Mouse (Mus musculus) liver, adult 2 months (tissue): ENCODE results near the gene Nck1. TPM values are rescaled to one million over a fixed set of nuclear protein-coding genes. Genes with fewer than 3 reads are reported as not detected.

Experiments used
- DNase-seq: peaks from one replicate; pipeline ENCODE4 v3.0.0-alpha.2; 2011; ENCODE audit warnings: low read depth, low spot score; ENCODE audit errors: extremely low read depth
- H3K27ac ChIP-seq: fragments of 200-500 bp; replicated peaks from 2 replicates; pipeline ENCODE4 v1.5.1; 2012; ENCODE audit warnings: low read depth, mild to moderate bottlenecking, control low read depth, inconsistent platforms, low read length; ENCODE audit not compliant: insufficient read depth
- H3K27me3 ChIP-seq: fragments of 200-500 bp; 2 replicates; pipeline ENCODE4 v1.6.1; 2012; ENCODE audit warnings: mild to moderate bottlenecking, moderate library complexity, low read length, inconsistent platforms; ENCODE audit not compliant: control insufficient read depth, insufficient read depth
- H3K36me3 ChIP-seq: fragments of 200-500 bp; 2 replicates; pipeline ENCODE4 v1.6.1; 2012; ENCODE audit warnings: low read length, inconsistent platforms; ENCODE audit not compliant: control insufficient read depth, insufficient read depth
- H3K4me1 ChIP-seq: fragments of 200-500 bp; 2 replicates; pipeline ENCODE4 v1.6.1; 2011; ENCODE audit warnings: low read length; ENCODE audit not compliant: control insufficient read depth, insufficient read depth
- H3K4me3 ChIP-seq: fragments of 200-500 bp; 2 replicates; pipeline ENCODE4 v1.5.1; 2011; ENCODE audit warnings: low read depth, mild to moderate bottlenecking, control low read depth, low read length, moderate library complexity; ENCODE audit not compliant: insufficient read depth
- H3K79me2 ChIP-seq: fragments of 200-500 bp; 2 replicates; pipeline ENCODE4 v1.6.1; 2012; ENCODE audit warnings: inconsistent platforms, mild to moderate bottlenecking, low read length, moderate library complexity; ENCODE audit not compliant: control insufficient read depth, insufficient read depth
- H3K9ac ChIP-seq: fragments of 200-500 bp; 2 replicates; pipeline ENCODE4 v1.6.1; 2012; ENCODE audit warnings: low read depth, mild to moderate bottlenecking, control low read depth, inconsistent platforms, low read length
- CTCF ChIP-seq: fragments of 200-500 bp; IDR thresholded peaks from 2 replicates; pipeline ENCODE4 v1.5.1; 2011; ENCODE audit warnings: low read depth, low read length, control low read depth
- POLR2A ChIP-seq: fragments of 200-500 bp; IDR thresholded peaks from 2 replicates; pipeline ENCODE4 v1.6.1; 2011; ENCODE audit warnings: low read length, control low read depth; ENCODE audit not compliant: insufficient read depth; ENCODE audit errors: extremely low read depth
- WGBS: fragments of 180-500 bp; shearing (Covaris S2); methylation state at CpG from one replicate; pipeline ENCODE4 v1.1.7; 2018; 5-methylcytosine and 5-hydroxymethylcytosine counted together
- polyA plus RNA-seq: library from polyadenylated mRNA; depleted of rRNA; stranded (reverse); fragments of >200 nt; gene quantifications from 2 replicates; pipeline ENCODE4 v1.2.3, GENCODE M21; 2012
- total RNA-seq: library from RNA; depleted of rRNA; stranded (reverse); fragments of >200 nt; gene quantifications from 2 replicates; pipeline ENCODE4 v1.2.3, GENCODE M21; 2014

Nck1 gene
- total and polyA plus RNA-seq, 2 experiments, result 2.6 to 17.0 TPM

DNA sequence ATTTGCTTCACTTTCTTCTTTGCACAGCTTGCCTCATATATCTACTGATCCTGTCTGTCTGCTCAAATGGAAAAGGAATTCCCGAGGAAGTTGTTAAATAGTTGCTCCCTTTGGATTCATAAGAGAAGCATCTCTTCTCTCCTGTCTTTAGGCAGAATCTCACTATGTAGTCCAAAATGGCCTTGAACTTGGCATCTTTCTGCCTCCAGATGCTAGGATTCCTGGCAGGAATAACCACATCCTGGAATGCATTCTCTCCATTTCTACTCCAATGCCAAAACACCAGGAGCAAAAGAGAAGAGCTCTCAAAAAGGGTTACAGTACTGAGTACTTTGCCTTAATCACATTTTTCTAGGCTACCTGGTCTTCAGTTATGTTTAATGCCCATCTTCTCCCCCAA, 14.6 kb downstream of the Nck1 start:
- peak; percentile 54 for DNase-seq
- H3K27me3 ChIP-seq, result no peaks in the 10 kb centered on the region
- no peak overlapping the region for H3K4me3 ChIP-seq
- 79% methylated on average over 1 of the region's 1 CpGs for WGBS
- no peak overlapping the region for H3K9ac ChIP-seq
- TF ChIP-seq POLR2A (no peak), CTCF (no peak)
- H3K4me1 ChIP-seq, result peaks cover 14% of the 10 kb centered on the region
- no peaks in the 10 kb centered on the region for H3K36me3 ChIP-seq
- no peak overlapping the region for H3K27ac ChIP-seq
- peaks cover 35% of the 10 kb centered on the region for H3K79me2 ChIP-seq

DNA sequence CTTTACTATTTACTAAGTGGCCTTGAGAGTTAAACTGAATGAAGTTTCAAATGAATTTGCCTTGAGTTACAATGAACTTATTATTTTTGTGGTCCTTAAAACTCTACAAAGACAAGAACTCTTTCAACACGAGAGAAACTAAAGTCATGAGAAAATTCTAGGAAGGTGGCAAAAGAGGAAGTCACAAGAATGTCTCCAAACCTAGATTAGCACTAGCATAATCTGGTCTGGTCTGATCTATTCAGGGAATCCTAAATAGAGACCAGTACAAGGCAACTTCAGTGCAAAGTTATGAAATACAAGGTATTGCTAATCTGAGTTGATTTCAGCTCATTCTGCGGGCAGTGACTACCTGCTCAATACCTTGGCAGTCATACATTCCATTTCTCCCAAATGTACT, 20.7 kb downstream of the Nck1 start:
- TF ChIP-seq POLR2A (no peak), CTCF (no peak)
- H3K27me3 ChIP-seq, result no peaks in the 10 kb centered on the region
- no peak overlapping the region for H3K9ac ChIP-seq
- WGBS, result 51% methylated on average over 2 of the region's 2 CpGs
- peaks cover 31% of the 10 kb centered on the region; the same call in 1 of the 2 replicates for H3K79me2 ChIP-seq
- no peaks in the 10 kb centered on the region for H3K36me3 ChIP-seq
- no peak overlapping the region for H3K27ac ChIP-seq
- H3K4me3 ChIP-seq, result no peak overlapping the region
- DNase-seq, result no peak
- peaks cover 11% of the 10 kb centered on the region for H3K4me1 ChIP-seq

DNA sequence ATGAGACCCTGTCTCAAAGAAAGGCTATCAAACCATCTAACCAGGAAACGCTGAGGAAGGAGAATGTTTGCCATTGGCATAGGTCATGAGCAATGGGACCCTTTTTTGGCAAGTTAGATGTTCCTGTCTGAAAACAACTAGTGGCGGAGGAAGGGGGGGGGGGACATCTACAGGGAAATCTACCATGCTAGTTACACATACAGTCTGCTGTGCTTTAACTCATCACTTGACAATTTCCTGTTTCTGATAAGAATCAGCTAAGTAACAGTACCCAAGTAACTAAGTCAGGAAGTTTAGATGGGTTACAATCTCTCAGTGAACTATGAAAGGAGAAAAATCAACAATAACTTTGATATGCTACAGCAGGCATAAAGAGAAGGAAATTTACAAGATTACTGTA, 23.9 kb downstream of the Nck1 start:
- no peak overlapping the region for H3K27ac ChIP-seq
- no peak overlapping the region for H3K4me3 ChIP-seq
- 61% methylated on average over 2 of the region's 2 CpGs for WGBS
- no peak overlapping the region for H3K9ac ChIP-seq
- no peak for TF ChIP-seq CTCF
- TF ChIP-seq POLR2A, result no peak
- peaks cover 10% of the 10 kb centered on the region for H3K4me1 ChIP-seq
- DNase-seq, result no peak
- H3K27me3 ChIP-seq, result no peaks in the 10 kb centered on the region
- H3K79me2 ChIP-seq, result peaks cover 15% of the 10 kb centered on the region; the same call in 1 of the 2 replicates
- H3K36me3 ChIP-seq, result no peaks in the 10 kb centered on the region

DNA sequence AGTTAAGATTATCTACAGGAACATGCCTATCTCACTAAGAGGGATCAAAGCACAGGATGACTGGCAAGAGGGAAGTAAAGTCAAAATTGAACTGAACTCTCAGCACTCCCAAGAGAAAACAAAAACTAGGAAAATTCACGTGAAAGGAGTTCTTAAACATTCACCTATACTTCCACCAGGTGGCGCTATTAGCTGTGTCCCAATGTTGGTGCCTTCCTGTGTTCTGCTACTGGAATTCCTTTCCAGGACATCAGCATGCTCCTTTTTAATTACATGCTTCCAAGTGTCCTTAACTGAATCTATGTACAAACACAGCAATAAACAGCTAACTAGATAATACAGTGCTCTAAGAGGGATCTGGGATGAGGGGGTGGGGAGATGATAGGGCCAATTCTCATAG, 25.3 kb downstream of the Nck1 start:
- Histone ChIP-seq H3K9ac (no peak overlapping the region), H3K4me3 (no peak overlapping the region), H3K36me3 (no peaks in the 10 kb centered on the region), H3K27me3 (no peaks in the 10 kb centered on the region), H3K27ac (no peak overlapping the region), H3K4me1 (peaks cover 7% of the 10 kb centered on the region), H3K79me2 (peaks cover 11% of the 10 kb centered on the region; the same call in 1 of the 2 replicates)
- 0% methylated on average over 2 of the region's 2 CpGs for WGBS
- peak; percentile 40; the same call in 1 of the 2 replicates for TF ChIP-seq CTCF
- no peak for TF ChIP-seq POLR2A
- DNase-seq, result peak; percentile 66

DNA sequence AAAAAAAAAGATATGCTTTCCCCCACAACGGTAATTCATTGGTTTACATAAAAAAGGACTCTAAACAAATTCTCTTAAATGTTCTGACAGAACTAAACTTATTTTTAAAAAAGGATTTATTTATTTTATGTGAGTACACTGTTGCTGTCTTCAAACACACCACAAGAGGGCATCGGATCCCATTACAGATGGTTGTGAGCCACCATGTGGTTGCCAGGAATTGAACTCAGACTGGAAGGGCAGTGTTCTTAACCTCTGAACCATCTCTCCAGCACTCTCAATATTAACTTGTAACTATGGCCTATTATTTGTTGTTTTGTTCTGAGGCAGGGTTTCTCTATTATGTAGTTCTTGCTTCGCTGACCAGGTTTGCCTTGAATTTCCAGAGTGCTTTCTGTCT, 25.9 kb downstream of the Nck1 start:
- TF ChIP-seq CTCF (peak; percentile 44; the same call in 1 of the 2 replicates), POLR2A (no peak)
- H3K27ac ChIP-seq, result 0 out of 2 replicates have a peak overlapping the region, but pooled peaks have one; percentile 6
- H3K9ac ChIP-seq, result no peak overlapping the region
- H3K79me2 ChIP-seq, result peaks cover 11% of the 10 kb centered on the region; the same call in 1 of the 2 replicates
- peak; percentile 71 for DNase-seq
- peaks cover 7% of the 10 kb centered on the region for H3K4me1 ChIP-seq
- 94% methylated on average over 3 of the region's 3 CpGs for WGBS
- H3K27me3 ChIP-seq, result no peaks in the 10 kb centered on the region
- no peak overlapping the region for H3K4me3 ChIP-seq
- H3K36me3 ChIP-seq, result no peaks in the 10 kb centered on the region

DNA sequence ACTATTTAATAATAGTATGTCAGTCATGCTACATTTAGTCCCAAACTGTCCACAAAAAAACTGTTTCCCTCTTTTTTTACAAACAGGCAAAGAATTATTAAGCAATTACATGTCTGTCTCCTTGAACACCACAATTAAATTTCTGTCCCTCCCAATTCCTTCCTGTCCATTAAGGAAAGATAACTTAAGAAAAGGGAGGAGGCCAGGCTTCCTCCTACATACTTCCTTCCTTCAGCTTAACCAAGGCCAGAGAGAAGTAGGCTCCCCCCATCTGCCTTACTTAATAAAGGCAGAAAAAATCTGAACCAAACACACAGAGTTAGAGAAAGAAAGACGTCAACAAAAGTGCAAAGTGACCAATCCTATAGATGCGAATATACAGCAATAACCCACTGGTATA, 38.4 kb downstream of the Nck1 start:
- peak; percentile 38 for DNase-seq
- WGBS, result 72% methylated on average over 2 of the region's 2 CpGs
- H3K36me3 ChIP-seq, result no peaks in the 10 kb centered on the region
- H3K4me3 ChIP-seq, result no peak overlapping the region
- no peaks in the 10 kb centered on the region for H3K27me3 ChIP-seq
- H3K9ac ChIP-seq, result no peak overlapping the region
- TF ChIP-seq CTCF (no peak), POLR2A (no peak)
- no peak overlapping the region for H3K27ac ChIP-seq
- H3K4me1 ChIP-seq, result peaks cover 6% of the 10 kb centered on the region
- peaks cover 17% of the 10 kb centered on the region; the same call in 1 of the 2 replicates for H3K79me2 ChIP-seq
